Mouse (Mus musculus) CH12.LX (cell line): ENCODE data around the gene Srrm1.

Experiments
- CTCF ChIP-seq, 2 experiments: IDR thresholded peaks in 1 of 2; conservative IDR thresholded peaks in 1 of 2; 2 replicates each; pipeline ENCODE4 v1.5.1; 2011 to 2012; ENCODE audit warnings: low read depth in 2 of 2, low read length in 2 of 2, improper control_type of control experiment in 1 of 2, inconsistent platforms in 1 of 2, mild to moderate bottlenecking in 1 of 2, moderate library complexity in 1 of 2
- EP300 ChIP-seq: IDR thresholded peaks from 2 replicates; pipeline ENCODE4 v1.6.1; 2011; ENCODE audit warnings: low read length, improper control_type of control experiment
- ETS1 ChIP-seq: conservative IDR thresholded peaks from 2 replicates; pipeline ENCODE4 v1.6.1; 2012; ENCODE audit warnings: low read depth, mild to moderate bottlenecking, inconsistent platforms, low read length, improper control_type of control experiment, moderate library complexity
- GABPA ChIP-seq: IDR thresholded peaks from 2 replicates; pipeline ENCODE4 v1.6.1; 2012; ENCODE audit warnings: low read depth, low read length, improper control_type of control experiment, inconsistent platforms; ENCODE audit not compliant: insufficient replicate concordance
- HCFC1 ChIP-seq: IDR thresholded peaks from 2 replicates; pipeline ENCODE4 v1.6.1; 2012; ENCODE audit warnings: low read depth, mild to moderate bottlenecking, inconsistent platforms, low read length, improper control_type of control experiment
- MAFK ChIP-seq: IDR thresholded peaks from 2 replicates; pipeline ENCODE4 v1.6.1; 2011; ENCODE audit warnings: low read length, improper control_type of control experiment; ENCODE audit not compliant: insufficient replicate concordance
- MAX ChIP-seq: IDR thresholded peaks from 2 replicates; pipeline ENCODE4 v1.6.1; 2011; ENCODE audit warnings: low read length, improper control_type of control experiment
- MXI1 ChIP-seq: IDR thresholded peaks from 2 replicates; pipeline ENCODE4 v1.6.1; 2011; ENCODE audit warnings: mild to moderate bottlenecking, low read depth, low read length, improper control_type of control experiment
- NELFE ChIP-seq: IDR thresholded peaks from 2 replicates; pipeline ENCODE4 v1.6.1; 2011; ENCODE audit warnings: low read depth, low read length, improper control_type of control experiment
- USF1 ChIP-seq: IDR thresholded peaks from 2 replicates; pipeline ENCODE4 v1.6.1; 2014; ENCODE audit warnings: low read depth, mild to moderate bottlenecking, inconsistent platforms, low read length, improper control_type of control experiment
- ZKSCAN1 ChIP-seq: IDR thresholded peaks from 2 replicates; pipeline ENCODE4 v1.6.1; 2012; ENCODE audit warnings: low read depth, inconsistent platforms, low read length, improper control_type of control experiment, borderline replicate concordance

- no peak for TF ChIP-seq MAFK
- no peak for TF ChIP-seq CTCF (conservative IDR thresholded peaks at IDR 0.05 in 1 of 2, IDR thresholded peaks at IDR 0.05 in 1 of 2; ENCODE audit: low read depth in 2 of 2, low read length in 2 of 2)
- no peak for TF ChIP-seq ZKSCAN1
- TF ChIP-seq HCFC1: no peak
- no peak for TF ChIP-seq MXI1
- TF ChIP-seq EP300: no peak
- TF ChIP-seq USF1: peak; percentile 19
- no peak for TF ChIP-seq MAX
- TF ChIP-seq ETS1: no peak
- no peak for TF ChIP-seq GABPA
- no peak for TF ChIP-seq NELFE
Measured at GRCm38 (mm10) chr4:135292477-135293089, 60.5 kb downstream of the Srrm1 start.
